Mouse (Mus musculus) small intestine, adult 2 months (tissue): ENCODE data around the gene Mrtfa.

ENCODE experiments used
- CTCF ChIP-seq: fragments of 200-500 bp; IDR thresholded peaks from 2 replicates; pipeline ENCODE4 v1.5.1; 2012; ENCODE audit warnings: low read depth, mild to moderate bottlenecking, control low read depth, inconsistent platforms, low read length, moderate library complexity, mixed read lengths; ENCODE audit not compliant: insufficient replicate concordance, insufficient read length; ENCODE audit errors: extremely low read depth
- POLR2A ChIP-seq: fragments of 200-500 bp; IDR thresholded peaks from 2 replicates; pipeline ENCODE4 v1.6.1; 2012; ENCODE audit warnings: low read depth, mild to moderate bottlenecking, control low read depth, inconsistent platforms, low read length, moderate library complexity

DNA sequence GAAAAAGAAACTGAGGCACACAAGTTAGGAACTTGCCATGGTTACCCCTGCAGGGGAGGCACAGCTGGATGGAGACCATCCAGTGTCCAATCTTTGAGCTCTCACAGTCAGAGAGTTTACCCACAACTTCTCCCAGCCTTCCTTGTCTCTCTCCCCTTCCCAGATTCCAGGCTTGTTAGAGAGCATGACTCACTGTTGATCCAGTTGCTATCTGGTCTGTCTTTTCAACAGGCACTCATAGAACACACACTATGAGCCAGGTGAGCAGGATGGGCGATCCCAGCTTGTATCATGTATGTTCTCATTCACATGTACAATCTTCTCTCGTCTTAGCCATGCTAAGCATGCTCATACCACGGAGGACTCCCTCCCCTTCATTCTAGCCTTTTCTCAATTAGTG lies 111.3 kb downstream of the Mrtfa start:
- TF ChIP-seq POLR2A (no peak), CTCF (no peak)
